Mouse (Mus musculus) heart, embryonic 11.5 days (tissue): ENCODE results near the gene Grb10. TPM values are rescaled to one million over a fixed set of nuclear protein-coding genes. Genes with fewer than 3 reads are reported as not detected.

Experiments used
- ATAC-seq: fragments of 200-750 bp; cut with Nextera tagmentation; replicated peaks from 2 replicates; pipeline ENCODE4 v1.8.0; 2017; ENCODE audit warnings: moderate library complexity; ENCODE audit not compliant: insufficient number of reproducible peaks, low FRiP score, low TSS enrichment
- H3K27ac ChIP-seq: fragments of 300-500 bp; sonication (generic); 2 replicates; pipeline ENCODE4 v1.5.1; 2014; ENCODE audit warnings: mild to moderate bottlenecking, low read depth, low read length
- H3K27me3 ChIP-seq: fragments of 300-500 bp; sonication (generic); 2 replicates; pipeline ENCODE4 v1.6.1; 2014; ENCODE audit warnings: mild to moderate bottlenecking, low read length, mixed read lengths; ENCODE audit not compliant: control insufficient read depth, insufficient read depth
- H3K36me3 ChIP-seq: fragments of 300-500 bp; sonication (generic); 2 replicates; pipeline ENCODE4 v1.6.1; 2014; ENCODE audit warnings: mild to moderate bottlenecking, low read length, moderate library complexity, mixed read lengths; ENCODE audit not compliant: control insufficient read depth, insufficient read depth
- H3K4me1 ChIP-seq: fragments of 300-500 bp; sonication (generic); 2 replicates; pipeline ENCODE4 v1.6.1; 2014; ENCODE audit warnings: low read length; ENCODE audit not compliant: control insufficient read depth, insufficient read depth
- H3K4me2 ChIP-seq: fragments of 300-500 bp; sonication (generic); 2 replicates; pipeline ENCODE4 v1.6.1; 2014; ENCODE audit warnings: mild to moderate bottlenecking, moderate library complexity
- H3K4me3 ChIP-seq: fragments of 300-500 bp; sonication (generic); 2 replicates; pipeline ENCODE4 v1.5.1; 2014; ENCODE audit warnings: low read depth, low read length
- H3K9ac ChIP-seq: fragments of 300-500 bp; sonication (generic); 2 replicates; pipeline ENCODE4 v1.6.1; 2014; ENCODE audit warnings: mild to moderate bottlenecking, low read depth, low read length, moderate library complexity
- H3K9me3 ChIP-seq: fragments of 300-500 bp; sonication (generic); replicated peaks from 2 replicates; pipeline ENCODE4 v1.6.1; 2016; ENCODE audit warnings: low read length; ENCODE audit not compliant: control insufficient read depth
- WGBS: fragments of 180-500 bp; shearing (Covaris S2); extraction: QIAGEN DNeasy Blood & Tissue Kit; methylation state at CpG from one replicate; pipeline ENCODE4 v1.1.7; 2014; ENCODE audit not compliant: insufficient replicate concordance; 5-methylcytosine and 5-hydroxymethylcytosine counted together
- polyA plus RNA-seq: library from polyadenylated mRNA; unstranded; fragments of >200 nt; fragmentation: Nextera tagmentation; extraction: Ambion mirVana; gene quantifications from 2 replicates; pipeline ENCODE4 v1.2.1, GENCODE M21; 2014

Grb10 gene
- polyA plus RNA-seq, 1 experiment from 2014 or later, result 402 TPM

- no peak overlapping the region for H3K9ac ChIP-seq
- WGBS, result 47% methylated on average over 32 of the region's 32 CpGs
- no peak overlapping the region for H3K4me2 ChIP-seq
- peaks cover 72% of the 10 kb centered on the region for H3K27me3 ChIP-seq
- H3K4me3 ChIP-seq, result no peak overlapping the region
- peaks cover 9% of the 10 kb centered on the region for H3K9me3 ChIP-seq
- no peaks in the 10 kb centered on the region for H3K4me1 ChIP-seq
- no peak overlapping the region for H3K27ac ChIP-seq
- peaks cover 37% of the 10 kb centered on the region for H3K36me3 ChIP-seq
- ATAC-seq, result peak; percentile 47; the same call in 1 of the 2 replicates
Measured at GRCm38 (mm10) chr11:12025392-12025755, 13.1 kb downstream of the Grb10 start.

GRCm38 (mm10) chr11:12023051-12023450, 15.4 kb downstream of the Grb10 start:
- Histone ChIP-seq H3K9me3 (peaks cover 4% of the 10 kb centered on the region; the same call in 1 of the 2 replicates), H3K27ac (no peak overlapping the region), H3K4me2 (no peak overlapping the region), H3K9ac (no peak overlapping the region), H3K27me3 (peaks cover 56% of the 10 kb centered on the region), H3K4me1 (no peaks in the 10 kb centered on the region), H3K4me3 (no peak overlapping the region), H3K36me3 (peaks cover 33% of the 10 kb centered on the region)
- no peak for ATAC-seq
- 61% methylated on average over 3 of the region's 3 CpGs for WGBS

- WGBS, result 75% methylated on average over 1 of the region's 1 CpGs
- no peak overlapping the region for H3K4me3 ChIP-seq
- no peaks in the 10 kb centered on the region for H3K4me1 ChIP-seq
- H3K27ac ChIP-seq, result no peak overlapping the region
- H3K36me3 ChIP-seq, result peaks cover 7% of the 10 kb centered on the region
- H3K9ac ChIP-seq, result no peak overlapping the region
- no peak for ATAC-seq
- H3K4me2 ChIP-seq, result no peak overlapping the region
- no peaks in the 10 kb centered on the region; the same call in 1 of the 2 replicates for H3K9me3 ChIP-seq
- peaks cover 39% of the 10 kb centered on the region for H3K27me3 ChIP-seq
Measured at GRCm38 (mm10) chr11:12019651-12020050, 18.8 kb downstream of the Grb10 start.

GRCm38 (mm10) chr11:12018604-12019003, 19.9 kb downstream of the Grb10 start:
- H3K4me3 ChIP-seq, result no peak overlapping the region
- H3K9ac ChIP-seq, result no peak overlapping the region
- no peak for ATAC-seq
- peaks cover 7% of the 10 kb centered on the region for H3K36me3 ChIP-seq
- 58% methylated on average over 4 of the region's 4 CpGs for WGBS
- H3K27ac ChIP-seq, result 0 out of 2 replicates have a peak overlapping the region, but pooled peaks have one; percentile 10
- peaks cover 31% of the 10 kb centered on the region for H3K27me3 ChIP-seq
- no peak overlapping the region for H3K4me2 ChIP-seq
- H3K9me3 ChIP-seq, result no peaks in the 10 kb centered on the region; the same call in 1 of the 2 replicates
- H3K4me1 ChIP-seq, result no peaks in the 10 kb centered on the region

GRCm38 (mm10) chr11:12010084-12010483, 28.4 kb downstream of the Grb10 start:
- Histone ChIP-seq H3K36me3 (peaks cover 4% of the 10 kb centered on the region; the same call in 1 of the 2 replicates), H3K4me3 (no peak overlapping the region), H3K9me3 (peaks cover 6% of the 10 kb centered on the region; the same call in 1 of the 2 replicates), H3K27ac (no peak overlapping the region), H3K9ac (no peak overlapping the region), H3K4me1 (no peaks in the 10 kb centered on the region), H3K27me3 (no peaks in the 10 kb centered on the region), H3K4me2 (no peak overlapping the region)
- 53% methylated on average over 3 of the region's 3 CpGs for WGBS
- no peak for ATAC-seq

GRCm38 (mm10) chr11:12000293-12000910, 38.1 kb downstream of the Grb10 start:
- peaks cover 10% of the 10 kb centered on the region for H3K4me1 ChIP-seq

GRCm38 (mm10) chr11:11998881-11999280, 39.6 kb downstream of the Grb10 start:
- WGBS, result 74% methylated on average over 3 of the region's 3 CpGs
- no peak overlapping the region for H3K4me2 ChIP-seq
- peaks cover 5% of the 10 kb centered on the region; the same call in 1 of the 2 replicates for H3K36me3 ChIP-seq
- H3K27ac ChIP-seq, result no peak overlapping the region
- no peaks in the 10 kb centered on the region for H3K27me3 ChIP-seq
- no peaks in the 10 kb centered on the region for H3K9me3 ChIP-seq
- H3K4me3 ChIP-seq, result no peak overlapping the region
- ATAC-seq, result no peak
- H3K9ac ChIP-seq, result no peak overlapping the region
- H3K4me1 ChIP-seq, result peaks cover 17% of the 10 kb centered on the region

More at GRCm38 (mm10) chr11:12000293-12000910, 38.1 kb downstream of the Grb10 start:
- Histone ChIP-seq H3K27ac (no peak overlapping the region), H3K9me3 (no peaks in the 10 kb centered on the region), H3K4me2 (no peak overlapping the region), H3K27me3 (no peaks in the 10 kb centered on the region), H3K9ac (no peak overlapping the region), H3K4me3 (no peak overlapping the region), H3K36me3 (peaks cover 5% of the 10 kb centered on the region; the same call in 1 of the 2 replicates)
- no peak for ATAC-seq
- WGBS, result 79% methylated on average over 4 of the region's 4 CpGs

- no peak overlapping the region; the same call in 1 of the 2 replicates for H3K4me2 ChIP-seq
- no peak overlapping the region for H3K27ac ChIP-seq
- H3K27me3 ChIP-seq, result no peaks in the 10 kb centered on the region
- no peak for ATAC-seq
- H3K36me3 ChIP-seq, result peaks cover 5% of the 10 kb centered on the region; the same call in 1 of the 2 replicates
- H3K4me1 ChIP-seq, result peaks cover 24% of the 10 kb centered on the region
- WGBS, result 36% methylated on average over 1 of the region's 1 CpGs
- no peaks in the 10 kb centered on the region for H3K9me3 ChIP-seq
- no peak overlapping the region for H3K9ac ChIP-seq
- H3K4me3 ChIP-seq, result no peak overlapping the region
Measured at GRCm38 (mm10) chr11:11997045-11997444, 41.4 kb downstream of the Grb10 start.

- Histone ChIP-seq H3K4me2 (no peak overlapping the region), H3K36me3 (peaks cover under 1% of the 10 kb centered on the region; the same call in 1 of the 2 replicates), H3K9me3 (no peaks in the 10 kb centered on the region), H3K4me3 (no peak overlapping the region), H3K9ac (no peak overlapping the region), H3K4me1 (peaks cover 26% of the 10 kb centered on the region), H3K27ac (no peak overlapping the region), H3K27me3 (no peaks in the 10 kb centered on the region)
- no peak for ATAC-seq
- 93% methylated on average over 1 of the region's 1 CpGs for WGBS
Measured at GRCm38 (mm10) chr11:11995371-11995770, 43.1 kb downstream of the Grb10 start.
